Mouse (Mus musculus) forebrain, embryonic 12.5 days (tissue): ENCODE measurements around the gene Ccdc107. TPM values are rescaled to one million over a fixed set of nuclear protein-coding genes. Genes with fewer than 3 reads are reported as not detected.

Experiments used
- ATAC-seq: fragments of 200-750 bp; cut with Nextera tagmentation; 2 replicates; pipeline ENCODE4 v1.8.0; 2017; ENCODE audit warnings: moderate TSS enrichment; ENCODE audit not compliant: low FRiP score
- H3K27ac ChIP-seq: fragments of 300-500 bp; sonication (generic); 2 replicates; pipeline ENCODE4 v1.5.1; 2016; ENCODE audit warnings: mild to moderate bottlenecking
- H3K27me3 ChIP-seq: fragments of 300-500 bp; sonication (generic); 2 replicates; pipeline ENCODE4 v1.6.1; 2016; ENCODE audit warnings: mild to moderate bottlenecking
- H3K36me3 ChIP-seq: fragments of 300-500 bp; sonication (generic); replicated peaks from 2 replicates; pipeline ENCODE4 v1.6.1; 2016; ENCODE audit warnings: mild to moderate bottlenecking
- H3K4me1 ChIP-seq: fragments of 300-500 bp; sonication (generic); 2 replicates; pipeline ENCODE4 v1.6.1; 2016
- H3K4me2 ChIP-seq: fragments of 300-500 bp; sonication (generic); 2 replicates; pipeline ENCODE4 v1.6.1; 2016; ENCODE audit warnings: mild to moderate bottlenecking, moderate library complexity
- H3K4me3 ChIP-seq: fragments of 300-500 bp; sonication (generic); replicated peaks from 2 replicates; pipeline ENCODE4 v1.5.1; 2016; ENCODE audit warnings: mild to moderate bottlenecking
- H3K9ac ChIP-seq: fragments of 300-500 bp; sonication (generic); 2 replicates; pipeline ENCODE4 v1.6.1; 2016; ENCODE audit warnings: mild to moderate bottlenecking
- H3K9me3 ChIP-seq: fragments of 300-500 bp; sonication (generic); 2 replicates; pipeline ENCODE4 v1.6.1; 2016
- WGBS: fragments of 180-500 bp; shearing (Covaris S2); methylation state at CpG from one replicate; pipeline ENCODE4 v1.1.7; 2016; 5-methylcytosine and 5-hydroxymethylcytosine counted together
- polyA plus RNA-seq: library from polyadenylated mRNA; unstranded; fragments of >200 nt; fragmentation: Nextera tagmentation; extraction: Ambion mirVana; gene quantifications from 2 replicates; pipeline ENCODE4 v1.2.1, GENCODE M21; 2016

Ccdc107 gene
- polyA plus RNA-seq, 1 experiment from 2014 or later: 45.8 TPM

- 13% methylated on average over 6 of the region's 6 CpGs for WGBS
- Histone ChIP-seq H3K4me3 (0 out of 2 replicates have a peak overlapping the region, but pooled peaks have one; percentile 4), H3K27me3 (peaks cover 61% of the 10 kb centered on the region), H3K4me2 (peak overlapping the region; percentile 35), H3K27ac (no peak overlapping the region), H3K36me3 (no peaks in the 10 kb centered on the region), H3K9ac (no peak overlapping the region), H3K4me1 (peaks cover 42% of the 10 kb centered on the region), H3K9me3 (no peaks in the 10 kb centered on the region)
- ATAC-seq: peak; percentile 64
Observed at GRCm38 (mm10) chr4:43519956-43520355, 27.3 kb downstream of the Ccdc107 start.

DNA sequence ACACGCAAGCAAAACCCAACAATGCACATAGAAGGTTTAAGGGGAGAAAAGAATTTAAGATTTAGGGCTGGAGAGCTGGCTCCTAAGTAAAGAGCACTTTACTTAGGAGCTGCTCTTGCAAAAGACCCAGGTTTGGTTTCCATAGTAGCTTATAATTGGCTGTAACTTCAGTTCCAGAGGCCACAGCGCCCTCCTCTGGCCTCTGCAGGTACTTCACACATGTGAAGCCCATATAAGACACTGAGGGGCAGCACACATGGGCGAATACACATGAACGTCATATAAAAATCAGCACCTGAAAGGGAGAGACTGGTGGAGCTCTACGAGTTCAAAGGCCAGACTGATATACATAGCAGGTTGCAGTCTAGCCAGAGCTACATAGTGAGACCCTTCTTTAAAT lies 35.2 kb downstream of the Ccdc107 start:
- H3K9me3 ChIP-seq: no peaks in the 10 kb centered on the region
- peaks cover 22% of the 10 kb centered on the region for H3K36me3 ChIP-seq
- peaks cover 35% of the 10 kb centered on the region for H3K27me3 ChIP-seq
- H3K9ac ChIP-seq: no peak overlapping the region
- WGBS: 68% methylated on average over 5 of the region's 5 CpGs
- no peak for ATAC-seq
- H3K4me2 ChIP-seq: no peak overlapping the region
- peaks cover 18% of the 10 kb centered on the region for H3K4me1 ChIP-seq
- H3K4me3 ChIP-seq: no peak overlapping the region
- H3K27ac ChIP-seq: no peak overlapping the region

DNA sequence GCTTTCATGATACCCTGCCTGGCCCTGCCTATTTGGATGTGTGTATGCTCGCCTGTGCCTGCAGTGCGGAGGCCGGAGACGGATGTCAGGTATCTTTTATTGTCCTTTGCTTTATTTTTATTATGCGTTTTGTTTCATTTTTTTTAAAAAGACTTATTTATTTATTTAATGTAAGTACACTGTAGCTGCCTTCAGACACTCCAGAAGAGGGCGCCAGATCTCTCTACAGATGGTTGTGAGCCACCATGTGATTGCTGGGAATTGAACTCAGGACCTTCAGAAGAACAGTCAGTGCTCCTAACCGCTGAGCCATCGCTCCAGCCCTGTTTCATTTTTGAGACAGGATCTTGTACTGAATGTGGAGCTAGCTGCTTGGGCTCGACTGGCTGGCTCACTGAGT lies 35.8 kb downstream of the Ccdc107 start:
- no peak overlapping the region for H3K4me2 ChIP-seq
- WGBS: 78% methylated on average over 9 of the region's 9 CpGs
- peaks cover 12% of the 10 kb centered on the region for H3K4me1 ChIP-seq
- no peak overlapping the region for H3K27ac ChIP-seq
- no peaks in the 10 kb centered on the region for H3K9me3 ChIP-seq
- peaks cover 28% of the 10 kb centered on the region for H3K36me3 ChIP-seq
- no peak overlapping the region for H3K4me3 ChIP-seq
- peaks cover 29% of the 10 kb centered on the region for H3K27me3 ChIP-seq
- H3K9ac ChIP-seq: no peak overlapping the region
- ATAC-seq: no peak

GRCm38 (mm10) chr4:43530081-43530501 lies 37.4 kb downstream of the Ccdc107 start:
- no peak overlapping the region for H3K9ac ChIP-seq
- peaks cover 44% of the 10 kb centered on the region for H3K36me3 ChIP-seq
- no peak overlapping the region for H3K4me2 ChIP-seq
- no peak overlapping the region for H3K27ac ChIP-seq
- H3K9me3 ChIP-seq: no peaks in the 10 kb centered on the region
- no peaks in the 10 kb centered on the region for H3K4me1 ChIP-seq
- WGBS: 78% methylated on average over 8 of the region's 8 CpGs
- ATAC-seq: no peak
- no peak overlapping the region for H3K4me3 ChIP-seq
- peaks cover 13% of the 10 kb centered on the region for H3K27me3 ChIP-seq

GRCm38 (mm10) chr4:43530581-43530980 lies 37.9 kb downstream of the Ccdc107 start:
- Histone ChIP-seq H3K9ac (no peak overlapping the region), H3K4me2 (no peak overlapping the region), H3K4me1 (no peaks in the 10 kb centered on the region), H3K27ac (no peak overlapping the region), H3K27me3 (peaks cover 8% of the 10 kb centered on the region), H3K4me3 (no peak overlapping the region), H3K36me3 (peaks cover 49% of the 10 kb centered on the region), H3K9me3 (no peaks in the 10 kb centered on the region)
- no peak for ATAC-seq
- 24% methylated on average over 7 of the region's 7 CpGs for WGBS

GRCm38 (mm10) chr4:43533270-43533669 lies 40.6 kb downstream of the Ccdc107 start:
- no peak for ATAC-seq
- Histone ChIP-seq H3K27ac (no peak overlapping the region), H3K9ac (no peak overlapping the region), H3K4me1 (no peaks in the 10 kb centered on the region), H3K4me2 (no peak overlapping the region), H3K27me3 (no peaks in the 10 kb centered on the region), H3K9me3 (no peaks in the 10 kb centered on the region), H3K36me3 (peaks cover 74% of the 10 kb centered on the region), H3K4me3 (no peak overlapping the region)
- WGBS: 88% methylated on average over 9 of the region's 9 CpGs

DNA sequence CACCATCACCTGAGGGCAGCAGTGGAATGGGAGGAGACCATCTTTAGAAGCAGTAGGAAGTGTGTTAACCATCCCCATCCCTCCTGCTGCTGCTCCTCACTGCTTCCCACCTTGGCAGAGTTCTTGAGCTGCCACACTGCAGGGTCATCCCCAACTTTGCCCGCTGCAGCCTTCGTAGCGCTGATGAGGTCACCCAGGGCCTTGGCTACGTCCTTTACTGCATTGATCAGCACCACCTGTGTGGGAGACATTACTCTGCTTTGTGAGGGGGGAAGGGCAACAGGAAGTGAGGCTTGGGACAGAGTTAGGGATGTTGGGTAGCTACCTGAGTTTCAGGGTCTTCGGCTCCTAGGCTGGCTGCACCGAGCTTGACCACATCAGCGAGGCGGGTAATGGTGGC lies 42.9 kb downstream of the Ccdc107 start:
- no peak for ATAC-seq
- no peak overlapping the region for H3K4me2 ChIP-seq
- no peak overlapping the region for H3K9ac ChIP-seq
- no peak overlapping the region for H3K4me3 ChIP-seq
- H3K27me3 ChIP-seq: no peaks in the 10 kb centered on the region
- no peaks in the 10 kb centered on the region for H3K9me3 ChIP-seq
- H3K27ac ChIP-seq: no peak overlapping the region
- no peaks in the 10 kb centered on the region for H3K4me1 ChIP-seq
- 98% methylated on average over 8 of the region's 8 CpGs for WGBS
- peaks cover 98% of the 10 kb centered on the region for H3K36me3 ChIP-seq

DNA sequence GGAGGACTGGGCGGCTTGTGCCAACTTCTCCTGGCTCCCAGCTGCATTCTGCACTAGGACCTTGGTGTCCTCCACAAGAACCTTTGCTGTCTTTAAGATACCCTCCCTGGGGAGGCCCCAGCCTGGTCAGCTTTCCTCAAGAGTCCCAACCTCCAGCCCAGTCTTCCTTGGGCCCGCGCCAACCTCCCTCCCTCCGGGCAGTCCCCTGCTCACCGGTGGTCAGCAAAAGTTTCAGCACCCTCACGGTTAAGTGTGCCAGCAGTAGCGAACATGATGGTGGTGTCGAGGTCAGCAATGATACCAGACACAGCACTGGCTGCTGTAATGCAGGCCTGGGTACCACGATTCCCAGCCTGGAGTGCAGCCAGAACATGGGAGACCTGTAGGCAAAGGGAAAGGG lies 43.3 kb downstream of the Ccdc107 start:
- Histone ChIP-seq H3K4me3 (no peak overlapping the region), H3K4me1 (no peaks in the 10 kb centered on the region), H3K36me3 (peaks cover 95% of the 10 kb centered on the region), H3K4me2 (no peak overlapping the region), H3K27me3 (no peaks in the 10 kb centered on the region), H3K27ac (no peak overlapping the region), H3K9me3 (no peaks in the 10 kb centered on the region), H3K9ac (no peak overlapping the region)
- 95% methylated on average over 9 of the region's 9 CpGs for WGBS
- ATAC-seq: no peak

DNA sequence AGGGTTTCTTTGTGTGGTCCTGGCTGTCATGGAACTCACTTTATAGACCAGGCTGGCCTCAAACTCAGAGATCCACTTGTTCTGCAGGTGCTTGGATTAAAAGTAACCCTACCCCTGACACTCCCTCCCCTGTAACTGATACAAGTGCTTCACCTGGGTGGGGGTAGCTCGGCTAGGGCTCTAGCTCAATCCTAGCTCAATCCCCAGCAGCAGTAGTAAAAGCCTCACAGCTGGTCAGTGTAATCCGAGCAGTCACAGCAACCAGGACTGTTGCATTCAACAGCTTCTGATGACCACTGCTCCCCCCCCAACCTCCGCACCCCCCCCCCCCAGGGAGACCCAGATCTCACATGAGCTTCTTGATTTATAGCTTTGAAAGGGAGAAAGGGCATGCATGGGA lies 49.3 kb downstream of the Ccdc107 start:
- Histone ChIP-seq H3K9ac (no peak overlapping the region), H3K27ac (no peak overlapping the region), H3K4me1 (no peaks in the 10 kb centered on the region), H3K9me3 (no peaks in the 10 kb centered on the region), H3K4me2 (no peak overlapping the region), H3K36me3 (peaks cover 96% of the 10 kb centered on the region), H3K27me3 (no peaks in the 10 kb centered on the region), H3K4me3 (no peak overlapping the region)
- no peak for ATAC-seq
- WGBS: 72% methylated on average over 3 of the region's 3 CpGs

Other genes with a start within 250 kb of the Ccdc107 start
- 0.40 and 0.42 TPM in 2 replicates for gene Atp8b5, start 225.7 kb upstream of the Ccdc107 start, polyA plus RNA-seq
- gene Rusc2, start 110.9 kb upstream of the Ccdc107 start, polyA plus RNA-seq: 37.6 and 44.9 TPM in 2 replicates
- 0.23 TPM in 1 of 2 replicates, not detected in the other for gene Fam166b, start 63.8 kb upstream of the Ccdc107 start, polyA plus RNA-seq
- 10.5 and 12.6 TPM in 2 replicates for gene Tesk1, start 51.0 kb upstream of the Ccdc107 start, polyA plus RNA-seq
- gene Cd72, start 38.3 kb upstream of the Ccdc107 start, polyA plus RNA-seq: 2.9 and 3.8 TPM in 2 replicates
- gene Sit1, start 9.2 kb upstream of the Ccdc107 start, polyA plus RNA-seq: not detected in 2 replicates
- 45.8 and 50.3 TPM in 2 replicates for gene Arhgef39, start 6.8 kb downstream of the Ccdc107 start, polyA plus RNA-seq
- 0.27 and 0.50 TPM in 2 replicates for gene Car9, start 14.1 kb downstream of the Ccdc107 start, polyA plus RNA-seq
- gene Tpm2, start 30.9 kb downstream of the Ccdc107 start, polyA plus RNA-seq: 36.5 and 40.2 TPM in 2 replicates
- 45.3 and 46.2 TPM in 2 replicates for gene Creb3, start 69.4 kb downstream of the Ccdc107 start, polyA plus RNA-seq
- 54.5 and 55.9 TPM in 2 replicates for gene Tln1, start 69.8 kb downstream of the Ccdc107 start, polyA plus RNA-seq
- 29.9 and 30.9 TPM in 2 replicates for gene Rgp1, start 85.8 kb downstream of the Ccdc107 start, polyA plus RNA-seq
- gene Gba2, start 86.0 kb downstream of the Ccdc107 start, polyA plus RNA-seq: 43.7 and 48.2 TPM in 2 replicates
- 0.89 and 3.5 TPM in 2 replicates for gene Msmp, start 91.6 kb downstream of the Ccdc107 start, polyA plus RNA-seq
- gene Npr2, start 139.0 kb downstream of the Ccdc107 start, polyA plus RNA-seq: 11.6 and 14.9 TPM in 2 replicates
- gene Spag8, start 160.7 kb downstream of the Ccdc107 start, polyA plus RNA-seq: 4.3 and 4.6 TPM in 2 replicates
- gene Hint2, start 163.6 kb downstream of the Ccdc107 start, polyA plus RNA-seq: 69.5 and 71.2 TPM in 2 replicates
- gene Tmem8b, start 176.1 kb downstream of the Ccdc107 start, polyA plus RNA-seq: 12.8 and 13.1 TPM in 2 replicates
- 2.8 and 3.3 TPM in 2 replicates for gene Fam221b, start 176.2 kb downstream of the Ccdc107 start, polyA plus RNA-seq
- not detected in 2 replicates for gene Olfr70, start 207.9 kb downstream of the Ccdc107 start, polyA plus RNA-seq
- gene Olfr71, start 217.4 kb downstream of the Ccdc107 start, polyA plus RNA-seq: 0.09 TPM in 1 of 2 replicates, not detected in the other
- gene Hrct1, start 234.3 kb downstream of the Ccdc107 start, polyA plus RNA-seq: 0.13 TPM in 1 of 2 replicates, not detected in the other
- not detected in 2 replicates for gene Spaar, start 237.1 kb downstream of the Ccdc107 start, polyA plus RNA-seq